Mouse (Mus musculus) liver, embryonic 11.5 days (tissue): ENCODE results near the gene Sox30. TPM values are rescaled to one million over a fixed set of nuclear protein-coding genes. Genes with fewer than 3 reads are reported as not detected.
"Not testable (repeated sequence)": the region's sequence is repeated elsewhere in the genome, so short reads cannot be mapped to it uniquely, and the experiment has no call there.

Experiments used
- ATAC-seq: fragments of 200-750 bp; cut with Nextera tagmentation; replicated peaks from 2 replicates; pipeline ENCODE4 v1.8.0; 2017; ENCODE audit warnings: moderate number of reproducible peaks, mild to moderate bottlenecking, moderate TSS enrichment, moderate library complexity; ENCODE audit not compliant: low FRiP score
- DNase-seq: peaks from one replicate; pipeline ENCODE4 v3.0.0-alpha.2; 2017; ENCODE audit warnings: low spot score
- H3K27ac ChIP-seq: fragments of 300-500 bp; sonication (generic); 2 replicates; pipeline ENCODE4 v1.5.1; 2014; ENCODE audit warnings: mild to moderate bottlenecking, low read depth, low read length, control low read depth
- H3K27me3 ChIP-seq: fragments of 300-500 bp; sonication (generic); replicated peaks from 2 replicates; pipeline ENCODE4 v1.6.1; 2014; ENCODE audit warnings: low read length, mixed read lengths; ENCODE audit not compliant: control insufficient read depth, insufficient read depth
- H3K36me3 ChIP-seq: fragments of 300-500 bp; sonication (generic); 2 replicates; pipeline ENCODE4 v1.6.1; 2014; ENCODE audit warnings: mild to moderate bottlenecking, low read length, moderate library complexity, mixed read lengths; ENCODE audit not compliant: control insufficient read depth, insufficient read depth
- H3K4me1 ChIP-seq: fragments of 300-500 bp; sonication (generic); replicated peaks from 2 replicates; pipeline ENCODE4 v1.6.1; 2014; ENCODE audit warnings: low read length, mixed read lengths; ENCODE audit not compliant: control insufficient read depth, insufficient read depth
- H3K4me2 ChIP-seq: fragments of 300-500 bp; sonication (generic); 2 replicates; pipeline ENCODE4 v1.6.1; 2014; ENCODE audit warnings: mild to moderate bottlenecking, control low read depth, moderate library complexity
- H3K4me3 ChIP-seq: fragments of 300-500 bp; sonication (generic); 2 replicates; pipeline ENCODE4 v1.5.1; 2014; ENCODE audit warnings: low read depth, low read length, control low read depth
- H3K9ac ChIP-seq: fragments of 300-500 bp; sonication (generic); 2 replicates; pipeline ENCODE4 v1.6.1; 2014; ENCODE audit warnings: low read depth, low read length, control low read depth
- H3K9me3 ChIP-seq: fragments of 300-500 bp; sonication (generic); 2 replicates; pipeline ENCODE4 v1.6.1; 2016; ENCODE audit warnings: low read length, inconsistent platforms, mixed read lengths; ENCODE audit not compliant: control insufficient read depth
- WGBS: fragments of 180-500 bp; shearing (Covaris S2); extraction: QIAGEN DNeasy Blood & Tissue Kit; methylation state at CpG from one replicate; pipeline ENCODE4 v1.1.7; 2014; 5-methylcytosine and 5-hydroxymethylcytosine counted together
- polyA plus RNA-seq: library from polyadenylated mRNA; unstranded; fragments of >200 nt; fragmentation: Nextera tagmentation; extraction: Ambion mirVana; gene quantifications from 2 replicates; pipeline ENCODE4 v1.2.1, GENCODE M21; 2014

Sox30 gene
- polyA plus RNA-seq, 1 experiment from 2014 or later: 0.08 TPM

GRCm38 (mm10) chr11:46040841-46041556 lies 60.9 kb downstream of the Sox30 start:
- no peak for ATAC-seq
- no peak overlapping the region for H3K9ac ChIP-seq
- H3K4me1 ChIP-seq: no peaks in the 10 kb centered on the region
- 73% methylated on average over 9 of the region's 9 CpGs for WGBS
- no peak overlapping the region for H3K4me2 ChIP-seq
- H3K4me3 ChIP-seq: no peak overlapping the region
- no peak overlapping the region for H3K27ac ChIP-seq
- H3K9me3 ChIP-seq: no peaks in the 10 kb centered on the region
- H3K36me3 ChIP-seq: no peaks in the 10 kb centered on the region
- no peaks in the 10 kb centered on the region for H3K27me3 ChIP-seq
- no peak for DNase-seq

GRCm38 (mm10) chr11:46041607-46042267 lies 61.6 kb downstream of the Sox30 start:
- Histone ChIP-seq H3K9me3 (no peaks in the 10 kb centered on the region), H3K4me1 (no peaks in the 10 kb centered on the region), H3K4me2 (no peak overlapping the region), H3K4me3 (no peak overlapping the region), H3K36me3 (no peaks in the 10 kb centered on the region), H3K27ac (no peak overlapping the region), H3K27me3 (no peaks in the 10 kb centered on the region), H3K9ac (no peak overlapping the region)
- DNase-seq (no peak), ATAC-seq (no peak)
- 73% methylated on average over 12 of the region's 12 CpGs for WGBS

GRCm38 (mm10) chr11:46044781-46045180 lies 64.7 kb downstream of the Sox30 start:
- no peaks in the 10 kb centered on the region for H3K27me3 ChIP-seq
- no peak overlapping the region for H3K27ac ChIP-seq
- H3K4me1 ChIP-seq: no peaks in the 10 kb centered on the region
- H3K9ac ChIP-seq: no peak overlapping the region
- ATAC-seq (no peak), DNase-seq (no peak)
- H3K4me3 ChIP-seq: no peak overlapping the region
- no peaks in the 10 kb centered on the region for H3K36me3 ChIP-seq
- no peaks in the 10 kb centered on the region for H3K9me3 ChIP-seq
- 89% methylated on average over 5 of the region's 5 CpGs for WGBS
- no peak overlapping the region for H3K4me2 ChIP-seq

DNA sequence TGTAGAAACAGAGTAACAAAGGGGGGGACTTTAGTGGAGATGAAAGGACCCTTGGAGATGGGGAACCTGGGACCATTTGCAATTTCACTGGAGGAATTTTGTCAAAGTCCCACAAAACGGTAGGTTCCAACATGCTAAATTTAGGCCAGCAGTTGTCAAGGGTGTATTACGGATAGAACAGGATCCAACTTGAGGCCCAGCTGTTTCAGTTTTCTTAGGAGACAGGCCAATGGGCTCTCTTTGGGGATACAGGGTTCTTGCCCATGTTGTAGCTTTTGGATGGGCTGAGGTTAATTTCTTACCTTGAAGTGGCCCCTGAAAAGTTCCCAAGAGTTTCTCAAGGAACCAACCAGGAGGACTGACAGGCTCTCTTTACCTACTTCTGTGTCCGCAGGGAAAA lies 67.2 kb downstream of the Sox30 start:
- no peaks in the 10 kb centered on the region for H3K36me3 ChIP-seq
- DNase-seq (no peak), ATAC-seq (no peak)
- no peak overlapping the region for H3K27ac ChIP-seq
- no peak overlapping the region for H3K4me3 ChIP-seq
- H3K9ac ChIP-seq: no peak overlapping the region
- H3K27me3 ChIP-seq: no peaks in the 10 kb centered on the region
- no peak overlapping the region for H3K4me2 ChIP-seq
- WGBS: 82% methylated on average over 3 of the region's 3 CpGs
- H3K9me3 ChIP-seq: no peaks in the 10 kb centered on the region
- no peaks in the 10 kb centered on the region for H3K4me1 ChIP-seq

DNA sequence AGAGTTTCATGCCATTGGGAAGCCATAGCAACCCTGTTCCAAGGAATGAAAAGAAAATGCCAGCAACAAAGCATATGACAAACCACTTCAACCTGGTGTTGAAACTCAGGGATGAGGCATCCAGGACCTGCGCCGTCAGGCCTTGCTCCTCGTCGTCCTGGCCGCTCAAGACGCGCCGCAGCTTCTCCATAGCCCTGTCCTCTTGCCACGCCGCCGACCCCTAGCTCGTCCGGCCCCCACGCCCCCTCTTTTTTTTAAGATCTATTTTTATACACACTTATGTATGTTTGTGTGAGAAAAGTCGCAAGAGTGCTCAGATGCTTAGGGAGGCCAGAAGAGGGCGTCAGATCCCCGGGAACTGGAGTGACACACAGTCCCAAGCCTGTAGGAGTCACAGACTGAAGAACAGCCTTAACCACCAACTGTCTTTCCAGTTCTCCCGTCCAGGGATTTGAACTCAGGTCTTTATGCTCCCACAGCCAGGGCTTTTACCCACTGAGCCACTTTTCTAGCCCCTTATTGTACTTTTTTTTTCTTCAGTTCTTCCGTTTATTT lies 72.1 kb downstream of the Sox30 start, which contains the start of gene Gm12166:
Gene Gm12166 (minus strand): TSS at position 217 of the 555 bp plus-strand sequence.
- WGBS: 34% methylated on average over 19 of the region's 19 CpGs
- not testable (repeated sequence) for H3K9me3 ChIP-seq, H3K4me2 ChIP-seq, H3K9ac ChIP-seq, DNase-seq, H3K27ac ChIP-seq, H3K4me3 ChIP-seq, H3K36me3 ChIP-seq, ATAC-seq
- peaks cover 12% of the 10 kb centered on the region for H3K4me1 ChIP-seq
- H3K27me3 ChIP-seq: peaks cover 31% of the 10 kb centered on the region

GRCm38 (mm10) chr11:46053457-46053856 lies 73.3 kb downstream of the Sox30 start:
- not testable (repeated sequence) for DNase-seq, H3K27ac ChIP-seq, ATAC-seq, H3K9ac ChIP-seq, H3K4me2 ChIP-seq, H3K4me3 ChIP-seq, H3K36me3 ChIP-seq, H3K9me3 ChIP-seq
- H3K4me1 ChIP-seq: peaks cover 17% of the 10 kb centered on the region
- H3K27me3 ChIP-seq: peaks cover 38% of the 10 kb centered on the region
- 87% methylated on average over 3 of the region's 3 CpGs for WGBS

GRCm38 (mm10) chr11:46054311-46054710 lies 74.2 kb downstream of the Sox30 start:
- no peak overlapping the region for H3K27ac ChIP-seq
- peaks cover 38% of the 10 kb centered on the region for H3K27me3 ChIP-seq
- no peaks in the 10 kb centered on the region for H3K9me3 ChIP-seq
- no peak overlapping the region for H3K4me3 ChIP-seq
- DNase-seq (no peak), ATAC-seq (no peak)
- H3K36me3 ChIP-seq: no peaks in the 10 kb centered on the region
- H3K4me1 ChIP-seq: peaks cover 17% of the 10 kb centered on the region
- no peak overlapping the region for H3K4me2 ChIP-seq
- 25% methylated on average over 5 of the region's 5 CpGs for WGBS
- H3K9ac ChIP-seq: no peak overlapping the region

DNA sequence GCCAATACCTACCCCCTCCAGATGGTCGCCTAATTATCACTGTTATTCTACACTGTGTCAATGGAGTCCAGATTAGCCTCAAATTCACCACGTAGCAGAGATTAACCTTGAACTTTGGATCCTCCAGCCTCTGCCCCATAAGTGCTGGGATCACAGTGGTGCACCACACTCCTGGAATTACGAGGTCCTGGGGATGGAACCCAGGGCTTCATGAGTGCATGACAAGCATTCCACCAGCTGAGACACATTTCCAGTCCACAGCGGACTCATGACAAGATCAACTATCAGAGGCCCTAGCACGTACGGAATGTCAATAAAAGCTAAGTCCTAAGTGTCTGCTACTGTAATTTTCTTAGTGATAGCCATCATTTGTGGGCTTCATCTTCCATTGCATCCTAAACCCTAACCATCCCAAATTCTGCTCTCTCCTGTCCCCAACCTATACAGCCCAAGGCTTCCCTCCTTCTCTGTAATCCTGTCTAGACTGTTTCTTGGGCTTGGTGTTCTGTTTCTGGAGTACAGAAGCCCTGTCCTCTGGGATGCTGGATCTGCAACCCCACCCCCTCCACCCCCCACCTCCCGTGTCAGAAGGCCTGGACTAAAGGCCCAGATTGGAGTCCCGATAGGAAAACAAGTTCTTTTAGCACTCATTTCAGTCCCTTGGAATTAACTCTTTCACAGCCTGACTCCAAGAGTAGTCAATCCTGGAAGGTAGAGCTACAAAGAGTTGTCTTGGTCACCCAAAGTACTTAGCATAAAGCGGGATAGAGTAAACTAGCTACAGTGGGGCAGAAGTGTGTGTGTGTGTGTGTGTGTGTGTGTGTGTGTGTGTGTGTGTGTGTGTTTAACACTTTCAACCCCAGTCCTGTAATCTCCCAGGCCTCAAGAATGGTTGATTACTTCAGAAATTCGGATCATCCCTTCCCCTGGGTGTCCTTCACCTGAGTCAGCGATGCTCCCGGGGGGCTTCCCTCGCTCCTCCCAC lies 75.1 kb downstream of the Sox30 start:
- H3K27ac ChIP-seq: no peak overlapping the region
- DNase-seq: no peak
- peaks cover 38% of the 10 kb centered on the region for H3K27me3 ChIP-seq

More for the DNA sequence above, 75.1 kb downstream of the Sox30 start:
- Histone ChIP-seq H3K4me1 (peaks cover 17% of the 10 kb centered on the region), H3K4me3 (peak overlapping the region; percentile 56), H3K36me3 (no peaks in the 10 kb centered on the region), H3K9ac (no peak overlapping the region; the same call in 1 of the 2 replicates), H3K4me2 (peak overlapping the region; percentile 70), H3K9me3 (no peaks in the 10 kb centered on the region)
- 21% methylated on average over 13 of the region's 13 CpGs for WGBS
- peak; percentile 19; the same call in 1 of the 2 replicates for ATAC-seq
